Mouse (Mus musculus) ES-E14 (cell line): ENCODE measurements around the gene Islr. TPM values are rescaled to one million over a fixed set of nuclear protein-coding genes. Genes with fewer than 3 reads are reported as not detected.

Experiments used
- DNase-seq: peaks from one replicate; pipeline ENCODE4 v3.0.0-alpha.2; 2013; ENCODE audit warnings: low read depth, low spot score
- H3K27ac ChIP-seq: 2 replicates; pipeline ENCODE4 v1.5.1; 2012; ENCODE audit warnings: low read depth, mild to moderate bottlenecking, low read length, moderate library complexity, mixed read lengths; ENCODE audit not compliant: poor library complexity, insufficient read depth, severe bottlenecking
- H3K36me3 ChIP-seq: 2 replicates; pipeline ENCODE4 v1.6.1; 2012; ENCODE audit warnings: mild to moderate bottlenecking, low read length, moderate library complexity, mixed read lengths; ENCODE audit not compliant: control insufficient read depth, poor library complexity, insufficient read depth, severe bottlenecking
- H3K4me1 ChIP-seq, 2 experiments: fragments of 150-350 bp in 1 of 2; sonication (generic) in 1 of 2; 2 replicates each; pipeline ENCODE4 v1.6.1; 2012; ENCODE audit warnings: low read length in 2 of 2, mild to moderate bottlenecking in 1 of 2, mixed read lengths in 1 of 2; ENCODE audit not compliant: control insufficient read depth in 2 of 2, insufficient read depth in 2 of 2, poor library complexity in 1 of 2
- H3K4me3 ChIP-seq, 2 experiments: fragments of 150-350 bp in 1 of 2; sonication (generic) in 1 of 2; 2 replicates each; pipeline ENCODE4 v1.5.1; 2012; ENCODE audit warnings: low read length in 2 of 2, low read depth in 1 of 2, mild to moderate bottlenecking in 1 of 2, mixed read lengths in 1 of 2; ENCODE audit not compliant: insufficient read depth in 1 of 2, poor library complexity in 1 of 2, severe bottlenecking in 1 of 2
- H3K9ac ChIP-seq: 2 replicates; pipeline ENCODE4 v1.6.1; 2012; ENCODE audit warnings: low read depth, mild to moderate bottlenecking, low read length, mixed read lengths; ENCODE audit not compliant: poor library complexity, insufficient read depth, severe bottlenecking
- H3K9me3 ChIP-seq: fragments of 150-350 bp; sonication (generic); 2 replicates; pipeline ENCODE4 v1.6.1; 2012; ENCODE audit warnings: low read depth, mild to moderate bottlenecking, low read length; ENCODE audit not compliant: control insufficient read depth, insufficient read depth
- CHD2 ChIP-seq: IDR thresholded peaks from 2 replicates; pipeline ENCODE4 v1.6.1; 2014; ENCODE audit warnings: mild to moderate bottlenecking, low read depth, low read length, inconsistent platforms
- HCFC1 ChIP-seq: IDR thresholded peaks from 2 replicates; pipeline ENCODE4 v1.6.1; 2012; ENCODE audit warnings: low read length, inconsistent platforms, borderline replicate concordance; ENCODE audit not compliant: insufficient read depth
- MAFK ChIP-seq: IDR thresholded peaks from 2 replicates; pipeline ENCODE4 v1.6.1; 2014; ENCODE audit warnings: mild to moderate bottlenecking, low read depth, low read length, inconsistent platforms; ENCODE audit not compliant: insufficient read depth
- ZC3H11A ChIP-seq: IDR thresholded peaks from 2 replicates; pipeline ENCODE4 v1.6.1; 2012; ENCODE audit warnings: low read depth, mild to moderate bottlenecking, inconsistent platforms, low read length, borderline replicate concordance
- ZNF384 ChIP-seq: IDR thresholded peaks from 2 replicates; pipeline ENCODE4 v1.6.1; 2012; ENCODE audit warnings: low read depth, low read length, inconsistent platforms
- in situ Hi-C, 2 experiments: fragments of 600-800 bp; cut with MboI; formaldehyde crosslinking; loops; one replicate each; pipeline ENCODE4 v1.15.1; 2025; ENCODE audit warnings: low sequenced_read_pairs in 2 of 2, inconsistent platforms in 1 of 2; ENCODE audit not compliant: unreplicated experiment in 2 of 2
- total RNA-seq: library from RNA; depleted of rRNA; stranded (reverse); fragments of 300-350 nt; gene quantifications from 2 replicates; pipeline ENCODE4 v1.2.3, GENCODE M21; 2012

The Islr gene
- total RNA-seq, 1 experiment = 0.22 TPM

DNA sequence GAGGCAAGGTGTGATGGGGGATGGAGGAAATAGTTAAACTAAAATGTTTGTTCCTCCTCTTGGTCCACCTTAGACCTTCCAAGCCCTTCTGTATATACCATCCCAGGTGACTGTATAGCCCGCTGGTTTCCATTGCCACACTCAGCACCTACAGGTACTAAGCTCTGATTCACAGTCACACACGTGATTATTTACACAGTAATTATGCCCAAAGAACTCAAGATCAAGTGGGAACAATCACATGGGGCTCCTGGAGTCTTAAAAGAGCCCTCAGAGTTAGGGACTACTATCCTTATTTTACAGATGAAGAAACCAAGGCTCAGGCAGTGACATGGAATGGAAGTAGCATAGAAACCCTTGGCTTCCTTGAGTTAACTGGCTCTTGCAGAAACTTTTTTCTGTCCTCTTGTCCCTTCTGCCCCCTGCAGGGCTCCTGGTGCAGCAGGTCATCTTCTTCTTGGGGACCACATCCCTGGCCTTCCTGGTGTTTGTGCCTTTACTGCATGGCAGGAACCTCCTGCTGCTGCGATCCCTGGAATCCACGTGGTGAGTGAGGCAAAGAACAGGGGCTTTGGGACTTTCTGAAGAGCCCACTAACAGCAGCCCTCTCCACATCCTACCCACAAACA lies 53.3 kb downstream of the Islr start:
- no peak overlapping the region for H3K9ac ChIP-seq
- DNase-seq = no peak
- no peaks in the 10 kb centered on the region for H3K4me1 ChIP-seq
- no peak for TF ChIP-seq MAFK
- TF ChIP-seq ZC3H11A = no peak
- TF ChIP-seq ZNF384 = no peak
- TF ChIP-seq HCFC1 = no peak
- TF ChIP-seq CHD2 = no peak
- no peak overlapping the region for H3K4me3 ChIP-seq
- H3K9me3 ChIP-seq = no peaks in the 10 kb centered on the region
- in situ Hi-C loops = no loop called here
- no peaks in the 10 kb centered on the region for H3K36me3 ChIP-seq
- no peak overlapping the region for H3K27ac ChIP-seq

DNA sequence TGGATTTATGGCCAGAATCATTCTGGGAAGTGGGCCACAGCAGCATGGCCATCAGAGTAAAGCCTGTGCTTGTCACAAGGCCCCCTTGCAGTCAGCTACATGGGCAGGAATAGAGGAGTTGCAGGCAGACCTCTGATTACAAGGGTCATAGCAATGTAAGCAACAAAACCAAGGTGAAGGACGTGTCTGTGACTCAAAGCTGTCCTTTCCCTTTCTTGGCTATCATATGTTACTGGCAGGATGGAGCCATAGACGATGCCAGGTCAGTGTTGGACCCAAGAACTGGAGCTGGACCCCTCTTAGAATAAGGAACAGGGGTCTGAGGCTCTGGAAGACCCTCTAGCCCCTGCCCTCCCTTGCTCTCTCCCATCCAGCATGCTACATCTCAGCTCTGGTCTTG lies 55.3 kb downstream of the Islr start:
- TF ChIP-seq ZNF384 = no peak
- no peak for TF ChIP-seq MAFK
- no peak for TF ChIP-seq CHD2
- TF ChIP-seq HCFC1 = no peak
- TF ChIP-seq ZC3H11A = no peak
- H3K36me3 ChIP-seq = no peaks in the 10 kb centered on the region

DNA sequence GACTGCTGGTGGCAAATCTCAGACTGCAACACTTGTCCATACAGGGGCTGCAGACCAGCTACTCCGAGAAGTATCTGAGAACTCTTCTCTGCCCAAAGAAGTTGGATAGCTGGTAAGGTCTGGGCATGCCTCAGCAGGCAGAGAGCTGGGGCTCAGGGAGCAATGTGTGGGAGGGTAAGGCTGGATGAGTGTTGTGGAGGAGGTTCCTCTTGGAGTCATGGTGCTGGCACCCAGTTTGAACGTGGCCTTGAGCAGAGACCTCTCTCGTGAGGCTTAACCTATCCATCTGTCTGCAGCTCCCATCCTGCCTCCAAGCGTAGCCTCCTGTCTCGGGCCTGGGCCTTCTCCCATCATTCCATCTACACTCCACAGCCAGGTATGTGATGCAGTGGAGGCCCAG lies 58.7 kb downstream of the Islr start:
- Histone ChIP-seq H3K4me3 (no peak overlapping the region), H3K27ac (no peak overlapping the region), H3K9ac (no peak overlapping the region), H3K4me1 (peaks cover 0 to under 1% of the 10 kb centered on the region in 2 experiments; a peak in 1 of 4 replicates), H3K36me3 (no peaks in the 10 kb centered on the region), H3K9me3 (no peaks in the 10 kb centered on the region)
- no peak for DNase-seq
- no peak for TF ChIP-seq MAFK
- TF ChIP-seq HCFC1 = no peak
- no peak for TF ChIP-seq ZC3H11A
- no peak for TF ChIP-seq ZNF384
- TF ChIP-seq CHD2 = no peak
- in situ Hi-C loops = no loop called here

More for the DNA sequence above, 55.3 kb downstream of the Islr start:
- in situ Hi-C loops = no loop called here
- Histone ChIP-seq H3K4me1 (no peaks in the 10 kb centered on the region), H3K4me3 (no peak overlapping the region), H3K27ac (no peak overlapping the region), H3K9me3 (no peaks in the 10 kb centered on the region), H3K9ac (no peak overlapping the region)
- no peak for DNase-seq

DNA sequence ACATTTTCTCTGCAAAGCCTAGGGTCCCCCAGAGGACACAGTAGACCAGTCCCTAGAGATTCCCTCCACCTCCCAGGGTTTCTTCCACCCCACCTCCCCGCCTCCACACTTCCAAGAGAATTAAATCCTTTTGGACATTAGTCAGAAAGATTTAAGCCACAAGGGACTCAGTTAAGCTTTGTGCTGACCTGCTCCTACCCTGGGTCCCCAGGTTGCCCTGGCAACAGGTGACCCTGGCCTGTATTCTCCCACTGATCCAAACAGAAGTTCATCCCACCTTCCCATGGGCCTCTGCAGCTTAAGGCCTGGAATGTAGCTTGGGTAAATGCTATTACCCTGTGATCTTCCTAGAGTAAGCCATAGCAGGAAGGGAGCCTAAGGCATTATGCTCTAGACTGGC lies 59.4 kb downstream of the Islr start:
- no peak overlapping the region for H3K9ac ChIP-seq
- DNase-seq = no peak
- H3K9me3 ChIP-seq = no peaks in the 10 kb centered on the region
- no peak overlapping the region for H3K4me3 ChIP-seq
- no peak overlapping the region for H3K27ac ChIP-seq
- H3K4me1 ChIP-seq = peaks cover 0 to 4% of the 10 kb centered on the region in 2 experiments; a peak in 1 of 4 replicates
- TF ChIP-seq MAFK = no peak
- no peak for TF ChIP-seq HCFC1
- TF ChIP-seq CHD2 = no peak
- TF ChIP-seq ZNF384 = no peak
- TF ChIP-seq ZC3H11A = no peak
- H3K36me3 ChIP-seq = no peaks in the 10 kb centered on the region
- in situ Hi-C loops = no loop called here
